Mouse (Mus musculus) bone marrow macrophage, adult 2 months (primary cell): Measurements from ENCODE around the gene Pgghg.

ENCODE experiments used
- CTCF ChIP-seq: IDR thresholded peaks from 2 replicates; pipeline ENCODE4 v1.5.1; 2012; ENCODE audit warnings: low read depth, mild to moderate bottlenecking, low read length, moderate library complexity
- POLR2A ChIP-seq: IDR thresholded peaks from 2 replicates; pipeline ENCODE4 v1.6.1; 2012; ENCODE audit warnings: mild to moderate bottlenecking, low read depth, low read length, borderline replicate concordance

DNA sequence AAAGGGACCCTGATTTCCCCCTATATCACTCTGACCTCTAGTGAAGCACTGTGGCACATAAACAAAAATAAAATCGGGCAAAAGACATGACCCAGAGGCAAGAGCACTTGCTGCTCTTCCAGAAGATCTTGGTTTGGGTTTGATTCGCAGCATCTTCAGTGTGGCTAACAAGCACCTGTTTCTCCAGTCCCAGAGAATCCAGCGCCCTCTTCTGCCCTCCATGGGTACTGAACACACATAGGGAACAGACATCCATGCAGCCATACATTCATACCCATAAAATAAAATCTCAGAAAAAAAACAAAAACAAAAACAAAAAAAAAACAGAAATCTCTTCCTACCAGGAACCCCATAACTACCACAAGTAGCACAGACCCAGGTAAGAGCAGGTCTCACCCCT, 2.8 kb upstream of the Pgghg start:
- TF ChIP-seq CTCF: no peak
- TF ChIP-seq POLR2A: no peak
